Mouse (Mus musculus): ENCODE results near the gene Pvalb. TPM values are rescaled to one million over a fixed set of nuclear protein-coding genes. Genes with fewer than 3 reads are reported as not detected.

Pvalb gene
- polyA plus RNA-seq, 1 experiment from 2014 or later: 0.50 TPM

- H3K9ac ChIP-seq (ENCODE audit: low read depth, low read length): no peak overlapping the region
- H3K4me3 ChIP-seq (ENCODE audit: low read depth, low read length): no peak overlapping the region
- H3K9me3 ChIP-seq (replicated peaks; ENCODE audit: control insufficient read depth, low read length): no peaks in the 10 kb centered on the region
- no peaks in the 10 kb centered on the region for H3K36me3 ChIP-seq (ENCODE audit: control insufficient read depth, insufficient read depth, low read length)
- H3K27me3 ChIP-seq (ENCODE audit: control insufficient read depth, insufficient read depth, low read length): peaks cover 6% of the 10 kb centered on the region; the same call in 1 of the 2 replicates
- no peaks in the 10 kb centered on the region for H3K4me1 ChIP-seq (ENCODE audit: control insufficient read depth, insufficient read depth, low read length)
- ATAC-seq (replicated peaks; ENCODE audit: insufficient number of reproducible peaks, low FRiP score, low TSS enrichment): no peak
- H3K27ac ChIP-seq (ENCODE audit: low read depth, low read length): no peak overlapping the region
- WGBS (ENCODE audit: insufficient replicate concordance): 66% methylated on average over 4 of the region's 4 CpGs
- H3K4me2 ChIP-seq: no peak overlapping the region
Measured at GRCm38 (mm10) chr15:78210203-78210602, 4.0 kb upstream of the Pvalb start.

GRCm38 (mm10) chr15:78205192-78205591 lies 1.0 kb downstream of the Pvalb start:
- no peak for ATAC-seq (replicated peaks; ENCODE audit: insufficient number of reproducible peaks, low FRiP score, low TSS enrichment)
- H3K27me3 ChIP-seq (ENCODE audit: control insufficient read depth, insufficient read depth, low read length): peaks cover 49% of the 10 kb centered on the region
- WGBS (ENCODE audit: insufficient replicate concordance): 33% methylated on average over 3 of the region's 3 CpGs

GRCm38 (mm10) chr15:78204053-78204847 lies 1.9 kb downstream of the Pvalb start:
- Histone ChIP-seq H3K9ac (ENCODE audit: low read depth, low read length) (no peak overlapping the region), H3K4me1 (ENCODE audit: control insufficient read depth, insufficient read depth, low read length) (peaks cover 4% of the 10 kb centered on the region), H3K27me3 (ENCODE audit: control insufficient read depth, insufficient read depth, low read length) (peaks cover 56% of the 10 kb centered on the region), H3K4me3 (ENCODE audit: low read depth, low read length) (peak overlapping the region; percentile 26), H3K36me3 (ENCODE audit: control insufficient read depth, insufficient read depth, low read length) (no peaks in the 10 kb centered on the region), H3K9me3 (replicated peaks; ENCODE audit: control insufficient read depth, low read length) (no peaks in the 10 kb centered on the region), H3K4me2 (peak overlapping the region; percentile 60), H3K27ac (ENCODE audit: low read depth, low read length) (no peak overlapping the region)
- ATAC-seq (replicated peaks; ENCODE audit: insufficient number of reproducible peaks, low FRiP score, low TSS enrichment): 0 out of 2 replicates have a peak, but pooled peaks have one; percentile 39
- WGBS (ENCODE audit: insufficient replicate concordance): 2% methylated on average over 41 of the region's 41 CpGs

More at GRCm38 (mm10) chr15:78205192-78205591, 1.0 kb downstream of the Pvalb start:
- H3K4me3 ChIP-seq (ENCODE audit: low read depth, low read length): no peak overlapping the region
- no peak overlapping the region for H3K4me2 ChIP-seq
- H3K9ac ChIP-seq (ENCODE audit: low read depth, low read length): no peak overlapping the region
- peaks cover 4% of the 10 kb centered on the region for H3K4me1 ChIP-seq (ENCODE audit: control insufficient read depth, insufficient read depth, low read length)
- no peak overlapping the region for H3K27ac ChIP-seq (ENCODE audit: low read depth, low read length)
- no peaks in the 10 kb centered on the region for H3K9me3 ChIP-seq (replicated peaks; ENCODE audit: control insufficient read depth, low read length)
- no peaks in the 10 kb centered on the region for H3K36me3 ChIP-seq (ENCODE audit: control insufficient read depth, insufficient read depth, low read length)

GRCm38 (mm10) chr15:78195096-78195880 lies 10.9 kb downstream of the Pvalb start:
- 43% methylated on average over 28 of the region's 28 CpGs for WGBS (ENCODE audit: insufficient replicate concordance)

GRCm38 (mm10) chr15:78194320-78194719 lies 11.9 kb downstream of the Pvalb start:
- no peak overlapping the region for H3K4me3 ChIP-seq (ENCODE audit: low read depth, low read length)
- H3K27ac ChIP-seq (ENCODE audit: low read depth, low read length): no peak overlapping the region
- no peak overlapping the region for H3K9ac ChIP-seq (ENCODE audit: low read depth, low read length)
- no peak overlapping the region for H3K4me2 ChIP-seq
- no peaks in the 10 kb centered on the region for H3K36me3 ChIP-seq (ENCODE audit: control insufficient read depth, insufficient read depth, low read length)
- no peaks in the 10 kb centered on the region for H3K9me3 ChIP-seq (replicated peaks; ENCODE audit: control insufficient read depth, low read length)
- H3K4me1 ChIP-seq (ENCODE audit: control insufficient read depth, insufficient read depth, low read length): peaks cover 7% of the 10 kb centered on the region
- no peak for ATAC-seq (replicated peaks; ENCODE audit: insufficient number of reproducible peaks, low FRiP score, low TSS enrichment)
- WGBS (ENCODE audit: insufficient replicate concordance): 59% methylated on average over 3 of the region's 3 CpGs
- peaks cover 15% of the 10 kb centered on the region; the same call in 1 of the 2 replicates for H3K27me3 ChIP-seq (ENCODE audit: control insufficient read depth, insufficient read depth, low read length)

More at GRCm38 (mm10) chr15:78195096-78195880, 10.9 kb downstream of the Pvalb start:
- H3K27ac ChIP-seq (ENCODE audit: low read depth, low read length): no peak overlapping the region
- no peak for ATAC-seq (replicated peaks; ENCODE audit: insufficient number of reproducible peaks, low FRiP score, low TSS enrichment)
- peaks cover 21% of the 10 kb centered on the region for H3K27me3 ChIP-seq (ENCODE audit: control insufficient read depth, insufficient read depth, low read length)
- H3K9ac ChIP-seq (ENCODE audit: low read depth, low read length): no peak overlapping the region
- no peaks in the 10 kb centered on the region for H3K9me3 ChIP-seq (replicated peaks; ENCODE audit: control insufficient read depth, low read length)
- peak overlapping the region; percentile 0; the same call in 1 of the 2 replicates for H3K4me2 ChIP-seq
- peaks cover 7% of the 10 kb centered on the region for H3K4me1 ChIP-seq (ENCODE audit: control insufficient read depth, insufficient read depth, low read length)
- no peaks in the 10 kb centered on the region for H3K36me3 ChIP-seq (ENCODE audit: control insufficient read depth, insufficient read depth, low read length)
- no peak overlapping the region for H3K4me3 ChIP-seq (ENCODE audit: low read depth, low read length)

- no peak for ATAC-seq (replicated peaks; ENCODE audit: insufficient number of reproducible peaks, low FRiP score, low TSS enrichment)
- no peaks in the 10 kb centered on the region for H3K9me3 ChIP-seq (replicated peaks; ENCODE audit: control insufficient read depth, low read length)
Measured at GRCm38 (mm10) chr15:78189636-78190035, 16.6 kb downstream of the Pvalb start.

GRCm38 (mm10) chr15:78188546-78188945 lies 17.7 kb downstream of the Pvalb start:
- Histone ChIP-seq H3K9ac (ENCODE audit: low read depth, low read length) (no peak overlapping the region), H3K4me1 (ENCODE audit: control insufficient read depth, insufficient read depth, low read length) (no peaks in the 10 kb centered on the region), H3K36me3 (ENCODE audit: control insufficient read depth, insufficient read depth, low read length) (no peaks in the 10 kb centered on the region), H3K4me3 (ENCODE audit: low read depth, low read length) (no peak overlapping the region), H3K27me3 (ENCODE audit: control insufficient read depth, insufficient read depth, low read length) (peaks cover 7% of the 10 kb centered on the region), H3K27ac (ENCODE audit: low read depth, low read length) (no peak overlapping the region), H3K4me2 (no peak overlapping the region), H3K9me3 (replicated peaks; ENCODE audit: control insufficient read depth, low read length) (no peaks in the 10 kb centered on the region)
- WGBS (ENCODE audit: insufficient replicate concordance): 69% methylated on average over 3 of the region's 3 CpGs
- no peak for ATAC-seq (replicated peaks; ENCODE audit: insufficient number of reproducible peaks, low FRiP score, low TSS enrichment)

More at GRCm38 (mm10) chr15:78189636-78190035, 16.6 kb downstream of the Pvalb start:
- no peak overlapping the region for H3K4me3 ChIP-seq (ENCODE audit: low read depth, low read length)
- no peak overlapping the region for H3K4me2 ChIP-seq
- no peak overlapping the region for H3K9ac ChIP-seq (ENCODE audit: low read depth, low read length)
- H3K4me1 ChIP-seq (ENCODE audit: control insufficient read depth, insufficient read depth, low read length): no peaks in the 10 kb centered on the region
- 83% methylated on average over 7 of the region's 7 CpGs for WGBS (ENCODE audit: insufficient replicate concordance)
- peaks cover 3% of the 10 kb centered on the region; the same call in 1 of the 2 replicates for H3K27me3 ChIP-seq (ENCODE audit: control insufficient read depth, insufficient read depth, low read length)
- H3K27ac ChIP-seq (ENCODE audit: low read depth, low read length): no peak overlapping the region
- H3K36me3 ChIP-seq (ENCODE audit: control insufficient read depth, insufficient read depth, low read length): no peaks in the 10 kb centered on the region

GRCm38 (mm10) chr15:78186906-78187305 lies 19.3 kb downstream of the Pvalb start:
- Histone ChIP-seq H3K9me3 (replicated peaks; ENCODE audit: control insufficient read depth, low read length) (no peaks in the 10 kb centered on the region), H3K36me3 (ENCODE audit: control insufficient read depth, insufficient read depth, low read length) (no peaks in the 10 kb centered on the region), H3K9ac (ENCODE audit: low read depth, low read length) (no peak overlapping the region), H3K27ac (ENCODE audit: low read depth, low read length) (no peak overlapping the region), H3K27me3 (ENCODE audit: control insufficient read depth, insufficient read depth, low read length) (peaks cover 17% of the 10 kb centered on the region), H3K4me1 (ENCODE audit: control insufficient read depth, insufficient read depth, low read length) (0 out of 2 replicates have a peak, but pooled peaks cover 2% of the 10 kb centered on the region), H3K4me3 (ENCODE audit: low read depth, low read length) (no peak overlapping the region), H3K4me2 (no peak overlapping the region)
- 59% methylated on average over 5 of the region's 5 CpGs for WGBS (ENCODE audit: insufficient replicate concordance)
- ATAC-seq (replicated peaks; ENCODE audit: insufficient number of reproducible peaks, low FRiP score, low TSS enrichment): no peak

All from heart, embryonic 11.5 days (tissue).